In the genomic region with DNA sequence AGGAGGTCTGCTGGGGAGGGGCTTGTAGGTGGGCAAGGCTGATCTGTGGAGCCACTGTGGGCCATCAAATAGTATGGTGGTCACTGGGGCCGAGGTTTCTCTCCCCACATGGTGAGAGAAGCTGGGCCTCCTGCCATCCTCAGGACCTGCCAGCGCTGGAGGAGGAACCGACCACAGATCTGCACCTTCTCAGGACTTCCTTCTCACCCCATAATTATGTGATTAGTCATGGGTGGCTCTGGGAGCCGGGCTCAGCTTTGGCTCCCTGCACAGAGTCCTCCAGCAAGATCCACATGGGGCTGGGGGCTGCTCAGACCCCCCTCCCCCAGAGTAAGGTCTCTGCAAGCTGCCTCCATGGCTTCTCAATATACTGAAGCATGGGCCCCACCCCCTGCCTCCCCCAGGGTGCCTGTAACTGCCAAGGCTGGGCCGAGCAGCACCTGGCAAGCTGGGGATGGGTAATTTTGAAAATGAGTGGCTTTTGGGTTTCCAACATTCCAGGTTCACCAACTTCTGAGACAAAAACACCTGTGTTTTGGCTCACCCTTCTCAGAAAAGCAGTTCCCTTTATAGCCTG, we compare ENCODE assay signal across 15 mouse cellular contexts. TPM values are rescaled to one million over a fixed set of nuclear protein-coding genes. Genes with fewer than 3 reads are reported as not detected.
DNase-seq lines count a peak whose midpoint lies in the region; ATAC-seq and TF ChIP-seq lines count a peak whose summit lies in the region.
"Had no signal": no experiment of that assay in that cellular context is flagged by ENCODE, and none has a peak within 500 bp of the region (broad histone marks: within the 10 kb centered on the region; RNA-seq: fewer than 3 reads in every experiment).

No protein-coding gene starts in this region.

- no peak overlapping the region for H3K9ac ChIP-seq in embryonic facial prominence, embryonic 15.5 days
- H3K9ac ChIP-seq: forebrain, embryonic 12.5 days; liver, embryonic 15.5 days had no signal

- H3K9me3 ChIP-seq in embryonic facial prominence, embryonic 15.5 days (replicated peaks), result no peaks in the 10 kb centered on the region
- H3K9me3 ChIP-seq: forebrain, embryonic 12.5 days; liver, embryonic 15.5 days had no signal

- peak overlapping the region; percentile 6; the same call in 1 of the 2 replicates for H3K4me3 ChIP-seq in kidney, adult 2 months (ENCODE audit: insufficient read depth, low read depth, low read length)
- H3K4me3 ChIP-seq in embryonic facial prominence, embryonic 15.5 days (replicated peaks), result no peak overlapping the region
- H3K4me3 ChIP-seq: forebrain, embryonic 12.5 days; gastrocnemius, adult 2 months; heart, adult 2 months; liver, embryonic 15.5 days had no signal

- H3K36me3 ChIP-seq in kidney, adult 2 months (ENCODE audit: control insufficient read depth, insufficient read depth, low read length), result no peaks in the 10 kb centered on the region
- no peaks in the 10 kb centered on the region for H3K36me3 ChIP-seq in embryonic facial prominence, embryonic 15.5 days
- H3K36me3 ChIP-seq: forebrain, embryonic 12.5 days; liver, embryonic 15.5 days had no signal

- ATAC-seq in embryonic facial prominence, embryonic 15.5 days (ENCODE audit: insufficient number of reproducible peaks, low FRiP score, low TSS enrichment, low read depth), result peak; percentile 64; the same call in 1 of the 2 replicates
- ATAC-seq in megakaryocyte-erythroid progenitor cell, adult 5-6 weeks (replicated peaks; ENCODE audit: low FRiP score, low TSS enrichment, poor library complexity, severe bottlenecking), result no peak

- H3K27me3 ChIP-seq in kidney, adult 2 months (replicated peaks; ENCODE audit: control insufficient read depth, insufficient read depth, low read length), result no peaks in the 10 kb centered on the region
- H3K27me3 ChIP-seq in embryonic facial prominence, embryonic 15.5 days, result peaks cover 3% of the 10 kb centered on the region; the same call in 1 of the 2 replicates
- H3K27me3 ChIP-seq: forebrain, embryonic 12.5 days had no signal

- DNase-seq in kidney, adult 2 months, result no peak
- DNase-seq in kidney, postnatal 10 days, result no peak
- peak; percentile 26 for DNase-seq in urinary bladder, postnatal 25 days (ENCODE audit: low spot score)
- DNase-seq in urinary bladder, postnatal 10 days (ENCODE audit: low spot score), result no peak
- no peak for DNase-seq in right cerebral cortex, postnatal 25 days
- DNase-seq: cerebellum, adult 11-12 months; gastrocnemius, adult 2 months; heart, postnatal 36 days; lung, postnatal 36 days had no signal

- WGBS in kidney, adult 2 months, result 25% methylated on average over 5 of the region's 5 CpGs
- WGBS in embryonic facial prominence, embryonic 15.5 days, result 6% methylated on average over 5 of the region's 5 CpGs

- no peak overlapping the region for H3K4me2 ChIP-seq in embryonic facial prominence, embryonic 15.5 days (replicated peaks)
- H3K4me2 ChIP-seq: forebrain, embryonic 12.5 days; liver, embryonic 15.5 days had no signal

- H3K27ac ChIP-seq in kidney, adult 2 months (ENCODE audit: insufficient read depth, low read depth, low read length), result peak overlapping the region; percentile 57; the same call in 1 of the 2 replicates
- H3K27ac ChIP-seq in embryonic facial prominence, embryonic 15.5 days (replicated peaks), result peak overlapping the region; percentile 48
- H3K27ac ChIP-seq: forebrain, embryonic 12.5 days; gastrocnemius, adult 2 months; heart, adult 2 months; liver, embryonic 15.5 days had no signal

- peaks cover 43% of the 10 kb centered on the region for H3K4me1 ChIP-seq in kidney, adult 2 months (ENCODE audit: control insufficient read depth, insufficient read depth, low read length)
- H3K4me1 ChIP-seq in embryonic facial prominence, embryonic 15.5 days, result peaks cover 21% of the 10 kb centered on the region

- TF ChIP-seq POLR2A in kidney, adult 2 months (IDR thresholded peaks at IDR 0.05; ENCODE audit: low read depth, low read length), result no peak

- no peak for TF ChIP-seq CTCF in kidney, adult 2 months (conservative IDR thresholded peaks at IDR 0.05; ENCODE audit: insufficient read depth, insufficient read length, low read depth, low read length)

RNA-seq across cellular contexts. Expression of a gene that starts 11.8 kb away (rescaled TPM):
- polyA plus RNA-seq in kidney, adult 2 months (2012; rRNA removed), result 102 TPM in 2 replicates
- polyA plus RNA-seq in embryonic facial prominence, embryonic 15.5 days (2015; fragmentation: Nextera tagmentation; extraction: Ambion mirVana), result 11.8 and 12.0 TPM in 2 replicates
- 38.3 and 46.8 TPM in 2 replicates for total RNA-seq in megakaryocyte-erythroid progenitor cell, adult 5-6 weeks (2014; fragmentation: Nextera tagmentation)
- 16.0 and 23.3 TPM in 2 replicates for total RNA-seq in megakaryocyte-erythroid progenitor cell, adult 5-6 weeks (2017)

RNA-seq across cellular contexts. Expression of a gene that starts 48.8 kb away (rescaled TPM):
- 8.9 and 9.4 TPM in 2 replicates for polyA plus RNA-seq in kidney, adult 2 months (2012; rRNA removed)
- 0.53 and 0.95 TPM in 2 replicates for polyA plus RNA-seq in embryonic facial prominence, embryonic 15.5 days (2015; fragmentation: Nextera tagmentation; extraction: Ambion mirVana)
- total RNA-seq in megakaryocyte-erythroid progenitor cell, adult 5-6 weeks (2014; fragmentation: Nextera tagmentation), result 9.2 and 14.0 TPM in 2 replicates
- total RNA-seq in megakaryocyte-erythroid progenitor cell, adult 5-6 weeks (2017), result 3.8 and 7.1 TPM in 2 replicates
- total RNA-seq: heart, adult 2 months had no signal
- polyA plus RNA-seq: forebrain, embryonic 12.5 days; midbrain, embryonic 16.5 days had no signal
